Mouse (Mus musculus) layer of hippocampus, adult 2 months (tissue): ENCODE results near the gene Gm21870. TPM values are rescaled to one million over a fixed set of nuclear protein-coding genes. Genes with fewer than 3 reads are reported as not detected.
"Not testable (repeated sequence)": the region's sequence is repeated elsewhere in the genome, so short reads cannot be mapped to it uniquely, and the experiment has no call there.

Source experiments
- DNase-seq, 2 experiments: peaks; one replicate each; pipeline ENCODE4 v3.0.0; 2022; ENCODE audit warnings: low spot score in 2 of 2
- H3K27ac ChIP-seq: fragments of 200-600 bp; 2 replicates; pipeline ENCODE4 v1.8.1; 2022
- H3K4me3 ChIP-seq: fragments of 200-600 bp; 2 replicates; pipeline ENCODE4 v1.8.1; 2022; ENCODE audit warnings: mild to moderate bottlenecking
- long read RNA-seq, 2 experiments: library from polyadenylated mRNA; stranded (forward); transcript quantifications; one replicate each; pipeline ENCODE4 v2.0.0; 2021; ENCODE audit warnings: borderline mapping rate in 2 of 2
- total RNA-seq, 2 experiments: library from RNA; stranded (reverse); gene quantifications; 2 replicates each; pipeline ENCODE4 v1.2.3; 2021

Gene Gm21870
- total RNA-seq = not detected
- long read RNA-seq, experiment 1 = 0 reads
- long read RNA-seq, experiment 2 = 0 reads

DNA sequence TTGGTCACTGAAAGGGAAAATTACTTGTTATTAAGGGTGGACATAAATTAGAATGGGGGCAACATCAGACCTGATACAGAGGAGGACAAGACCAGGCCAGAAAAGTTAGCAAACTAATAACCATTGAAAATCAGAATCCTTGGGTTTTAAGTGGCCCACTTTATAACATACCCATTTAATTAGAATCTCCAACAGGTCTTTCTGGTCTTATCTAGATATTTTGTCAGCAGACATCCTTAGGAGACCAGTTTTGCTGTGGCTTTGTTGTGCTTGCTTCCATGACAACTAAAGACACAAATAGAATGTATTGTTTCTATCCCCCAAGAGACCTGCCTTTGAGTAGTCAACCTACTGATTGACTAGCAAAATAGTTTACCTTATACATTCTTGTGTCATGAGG is at the start of gene Gm21870:
TSS of gene Gm21870 (minus strand) at position 101 of the 400 bp plus-strand sequence.
- H3K4me3 ChIP-seq, H3K27ac ChIP-seq, DNase-seq: not testable (repeated sequence)

DNA sequence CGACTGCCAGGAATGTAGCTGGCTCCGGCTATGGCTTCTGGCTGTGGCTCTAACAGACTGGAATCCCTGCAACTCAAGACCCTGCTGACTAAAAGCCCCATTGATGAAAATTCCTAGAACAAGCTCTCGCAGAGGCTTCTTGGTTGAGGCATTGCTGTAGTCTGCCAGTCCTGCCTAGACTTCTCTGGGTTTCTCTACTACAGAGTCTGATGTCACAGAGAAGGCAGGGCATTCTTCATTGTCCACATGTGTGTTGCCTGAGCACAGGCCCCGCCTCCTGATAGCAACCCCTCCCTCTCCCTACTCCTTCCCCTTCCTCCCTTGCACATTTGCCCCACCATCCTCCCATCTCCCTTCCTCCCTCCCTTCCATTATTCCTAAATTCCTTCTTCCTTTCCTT is 30.2 kb downstream of the Gm21870 start, which contains the start of gene Btbd35f6:
TSS of gene Btbd35f6 (minus strand) at position 101 of the 400 bp plus-strand sequence.
- not testable (repeated sequence) for H3K4me3 ChIP-seq, DNase-seq, H3K27ac ChIP-seq

Other genes starting within 250 kb of the Gm21870 start
- not detected for gene Btbd35f6, start 30.3 kb downstream of the Gm21870 start, total RNA-seq
- gene Btbd35f9, start 174.7 kb upstream of the Gm21870 start, total RNA-seq = not detected